Mouse (Mus musculus): Measurements from ENCODE around the gene Syt12.

GRCm38 (mm10) chr19:4425610-4426366 lies 51.5 kb downstream of the Syt12 start:
- no peak for TF ChIP-seq CTCF (IDR thresholded peaks at IDR 0.05; ENCODE audit: insufficient read depth, low read depth, low read length)
- TF ChIP-seq POLR2A (IDR thresholded peaks at IDR 0.05; ENCODE audit: insufficient read depth, low read depth, low read length) = no peak
